Mouse (Mus musculus): ENCODE measurements around the gene Tnfaip1.

- TF ChIP-seq CTCF (IDR thresholded peaks at IDR 0.05; ENCODE audit: low read depth, low read length) (no peak), POLR2A (IDR thresholded peaks at IDR 0.05; ENCODE audit: extremely low read depth, insufficient read depth, low read length) (no peak)
Observed at GRCm38 (mm10) chr11:78549491-78549987, 13.4 kb upstream of the Tnfaip1 start.

All from liver, adult 2 months (tissue).